Mouse (Mus musculus): ENCODE measurements at regions not wholly inside any gene's neighbourhood (a gene's known extent, or its start where the extent isn't known, plus 50 kb on each side); places are given as distances from the start of the nearest gene placed in this dataset.
A peak's percentile ranks its signal among the peaks of the same experiment; 100 is the strongest.

GRCm38 (mm10) chr12:25905614-25906013, 509.4 kb downstream of the Rnf144a start:
- no peak for TF ChIP-seq CTCF (conservative IDR thresholded peaks at IDR 0.05)
- DNase-seq (ENCODE audit: low spot score in 2 of 2): no peak
- Histone ChIP-seq H3K27ac (no peak overlapping the region), H3K4me3 (no peak overlapping the region)

DNA sequence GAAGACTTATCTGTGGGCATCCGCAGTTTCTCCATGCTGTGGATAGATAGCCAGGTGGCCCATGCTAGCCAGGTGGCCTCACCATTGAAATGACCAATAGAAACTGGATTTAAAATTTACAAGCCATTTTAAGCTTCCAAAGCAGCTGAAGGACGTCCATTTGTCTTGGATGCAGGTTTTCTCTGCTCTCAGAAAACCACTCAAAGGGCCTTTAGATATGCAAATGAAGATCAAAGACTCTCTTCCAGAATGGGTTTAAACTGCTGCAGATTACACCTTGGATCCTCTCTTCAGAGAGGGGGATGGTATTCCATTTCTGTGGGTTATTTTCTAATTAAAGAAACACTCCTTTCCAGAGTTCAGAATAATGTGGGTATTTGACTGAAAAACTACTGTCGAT, 518.5 kb downstream of the Rnf144a start:
- DNase-seq (ENCODE audit: low spot score in 2 of 2): no peak
- no peak for TF ChIP-seq CTCF (conservative IDR thresholded peaks at IDR 0.05)
- Histone ChIP-seq H3K27ac (no peak overlapping the region), H3K4me3 (no peak overlapping the region)

- Histone ChIP-seq H3K4me3 (no peak overlapping the region), H3K27ac (no peak overlapping the region)
- no peak for TF ChIP-seq CTCF (conservative IDR thresholded peaks at IDR 0.05)
- no peak for DNase-seq (ENCODE audit: low spot score in 2 of 2)
These were observed 519.4 kb downstream of the Rnf144a start for GRCm38 (mm10) chr12:25895691-25896090.

- Histone ChIP-seq H3K4me3 (no peak overlapping the region), H3K27ac (no peak overlapping the region)
- peak; percentile 48 for TF ChIP-seq CTCF (conservative IDR thresholded peaks at IDR 0.05)
- DNase-seq (ENCODE audit: low spot score in 2 of 2): no peak
These were observed 523.5 kb downstream of the Rnf144a start for GRCm38 (mm10) chr12:25891391-25892167.

DNA sequence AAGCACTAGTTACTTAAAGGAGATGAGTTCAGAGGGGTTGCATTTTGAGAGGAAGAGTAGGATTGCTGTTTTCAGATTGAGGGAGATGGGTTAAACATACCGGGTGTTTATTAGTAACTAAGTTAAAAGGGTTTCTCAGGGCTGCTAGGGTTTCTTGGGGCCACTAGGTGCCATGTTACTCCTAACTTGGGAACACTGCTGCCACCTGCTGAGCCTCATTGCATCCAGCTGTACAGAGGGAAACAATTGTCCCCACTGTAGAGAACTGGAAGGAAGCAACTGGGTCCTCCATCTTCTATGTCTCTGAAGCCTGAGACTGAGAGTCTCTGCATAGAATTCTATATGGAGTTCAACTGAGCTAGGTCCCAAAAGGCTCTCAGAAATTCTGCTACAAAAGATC, 524.3 kb downstream of the Rnf144a start:
- Histone ChIP-seq H3K27ac (no peak overlapping the region), H3K4me3 (no peak overlapping the region)
- peak; percentile 59 for TF ChIP-seq CTCF (conservative IDR thresholded peaks at IDR 0.05)
- no peak for DNase-seq (ENCODE audit: low spot score in 2 of 2)

GRCm38 (mm10) chr12:25883771-25884171, 531.3 kb downstream of the Rnf144a start:
- Histone ChIP-seq H3K27ac (0 out of 2 replicates have a peak overlapping the region, but pooled peaks have one; percentile 1), H3K4me3 (no peak overlapping the region)
- no peak for TF ChIP-seq CTCF (conservative IDR thresholded peaks at IDR 0.05)
- DNase-seq (ENCODE audit: low spot score in 2 of 2): peak; percentile 26 to 32

- no peak for DNase-seq (ENCODE audit: low spot score in 2 of 2)
- no peak for TF ChIP-seq CTCF (conservative IDR thresholded peaks at IDR 0.05)
- Histone ChIP-seq H3K27ac (peak overlapping the region; percentile 54; the same call in 1 of the 2 replicates), H3K4me3 (no peak overlapping the region)
These were observed 543.2 kb downstream of the Rnf144a start for GRCm38 (mm10) chr12:25871816-25872215.

DNA sequence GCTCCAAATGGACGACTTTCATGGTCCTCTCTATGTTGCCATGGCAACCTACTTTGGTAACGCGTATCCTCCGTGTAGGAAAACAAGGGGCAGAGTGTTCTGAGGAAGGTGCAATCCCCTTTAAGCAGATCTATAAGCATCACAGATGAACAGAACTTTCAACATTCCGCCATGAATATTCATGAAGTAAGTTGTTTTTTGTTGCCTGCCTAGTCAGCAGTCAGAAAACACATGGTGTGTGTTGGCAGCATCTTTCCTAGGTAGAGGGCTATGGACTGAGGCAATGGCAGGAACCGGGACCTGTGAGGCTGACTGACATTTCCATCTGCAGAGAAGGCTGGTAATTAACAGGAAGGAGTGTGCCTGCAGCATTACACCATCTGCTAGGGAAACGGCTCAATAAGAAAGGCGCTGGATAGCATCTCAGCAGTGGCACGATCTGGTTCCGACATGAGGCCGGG, 544.0 kb downstream of the Rnf144a start:
- 0 out of 2 replicates have a peak overlapping the region, but pooled peaks have one; percentile 17 for H3K4me3 ChIP-seq
- H3K27ac ChIP-seq: peak overlapping the region; percentile 54
- no peak for TF ChIP-seq CTCF (conservative IDR thresholded peaks at IDR 0.05)
- peak; percentile 75 to 86 for DNase-seq (ENCODE audit: low spot score in 2 of 2)

- no peak for TF ChIP-seq CTCF (conservative IDR thresholded peaks at IDR 0.05)
- no peak for DNase-seq (ENCODE audit: low spot score in 2 of 2)
- Histone ChIP-seq H3K4me3 (no peak overlapping the region), H3K27ac (no peak overlapping the region)
These were observed 545.2 kb downstream of the Rnf144a start for GRCm38 (mm10) chr12:25869846-25870245.

- DNase-seq (ENCODE audit: low spot score in 2 of 2): no peak
- H3K4me3 ChIP-seq: no peak overlapping the region
- no peak for TF ChIP-seq CTCF (conservative IDR thresholded peaks at IDR 0.05)
- H3K27ac ChIP-seq: no peak overlapping the region
These were observed 550.0 kb downstream of the Rnf144a start for GRCm38 (mm10) chr12:25865063-25865462.

DNA sequence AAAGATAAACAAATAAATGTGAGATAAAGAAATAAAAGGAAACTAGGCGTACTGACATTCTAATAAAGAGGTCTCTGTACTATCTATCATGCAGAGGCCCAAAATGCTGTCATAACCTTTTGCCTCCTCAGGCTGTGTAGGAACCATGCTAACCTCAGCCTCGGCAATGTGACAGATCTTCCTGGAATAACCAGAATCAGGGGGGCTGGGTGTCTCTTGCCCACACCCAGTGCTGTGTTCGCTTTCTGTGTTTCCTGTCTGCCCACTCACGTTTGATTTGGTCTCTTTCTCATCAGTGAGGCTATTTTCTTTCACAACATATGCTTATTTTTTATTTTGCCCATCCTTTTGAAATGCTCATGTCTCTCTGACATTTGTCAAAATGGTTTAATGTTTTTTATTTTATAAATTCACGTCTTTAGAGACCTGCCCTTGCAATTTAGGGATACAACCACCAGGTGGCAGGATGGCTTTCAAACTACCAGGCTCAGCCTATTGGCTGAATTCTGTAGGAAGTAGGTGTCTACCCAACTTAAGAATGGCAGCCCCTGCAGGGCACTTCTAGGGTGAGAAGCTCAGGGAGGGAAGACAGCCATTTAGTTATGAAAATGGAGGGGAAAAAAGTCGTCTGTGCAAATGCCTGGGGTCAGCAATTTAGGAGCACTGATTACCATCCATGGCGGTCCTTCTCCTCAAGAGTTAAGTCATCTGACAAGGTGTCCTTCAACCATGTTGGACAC, 550.8 kb downstream of the Rnf144a start:
- peak; percentile 23 to 55 for DNase-seq (ENCODE audit: low spot score in 2 of 2)
- peak; percentile 86 for TF ChIP-seq CTCF (conservative IDR thresholded peaks at IDR 0.05)
- Histone ChIP-seq H3K4me3 (no peak overlapping the region), H3K27ac (no peak overlapping the region)

- Histone ChIP-seq H3K27ac (no peak overlapping the region), H3K4me3 (no peak overlapping the region)
- no peak for DNase-seq (ENCODE audit: low spot score in 2 of 2)
- TF ChIP-seq CTCF (conservative IDR thresholded peaks at IDR 0.05): no peak
These were observed 554.0 kb downstream of the Rnf144a start for GRCm38 (mm10) chr12:25861100-25861499.

DNA sequence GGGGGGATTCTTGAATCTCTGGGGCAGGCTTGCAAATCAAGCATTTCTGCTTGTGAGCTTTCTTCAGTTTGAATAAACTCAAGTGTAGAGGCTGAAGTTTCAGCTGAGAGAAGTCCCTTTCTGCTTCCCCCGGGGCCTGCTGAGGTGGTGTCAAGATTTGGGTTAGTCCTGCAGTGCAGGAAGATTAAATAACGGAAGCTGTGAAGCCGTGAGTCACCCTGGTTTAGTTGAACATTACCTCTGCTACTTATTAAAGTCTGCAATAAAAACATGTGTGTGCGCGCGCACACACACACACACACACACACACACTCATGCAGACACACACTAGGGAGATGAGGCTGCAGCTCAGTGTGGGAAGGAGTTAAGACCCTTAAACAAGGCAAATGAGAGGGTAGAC, 556.7 kb downstream of the Rnf144a start:
- DNase-seq (ENCODE audit: low spot score in 2 of 2): no peak
- Histone ChIP-seq H3K27ac (no peak overlapping the region), H3K4me3 (no peak overlapping the region)
- TF ChIP-seq CTCF (conservative IDR thresholded peaks at IDR 0.05): no peak
